Mouse (Mus musculus) left cerebral cortex, adult 8-10 months (tissue): ENCODE measurements at regions not wholly inside any gene's neighbourhood (a gene's known extent, or its start where the extent isn't known, plus 50 kb on each side); places are given as distances from the start of the nearest gene placed in this dataset.
A peak's percentile ranks its signal among the peaks of the same experiment; 100 is the strongest.

Source experiments
- DNase-seq, 2 experiments: peaks; one replicate each; pipeline ENCODE4 v3.0.0; 2022; ENCODE audit warnings: low spot score in 2 of 2

DNA sequence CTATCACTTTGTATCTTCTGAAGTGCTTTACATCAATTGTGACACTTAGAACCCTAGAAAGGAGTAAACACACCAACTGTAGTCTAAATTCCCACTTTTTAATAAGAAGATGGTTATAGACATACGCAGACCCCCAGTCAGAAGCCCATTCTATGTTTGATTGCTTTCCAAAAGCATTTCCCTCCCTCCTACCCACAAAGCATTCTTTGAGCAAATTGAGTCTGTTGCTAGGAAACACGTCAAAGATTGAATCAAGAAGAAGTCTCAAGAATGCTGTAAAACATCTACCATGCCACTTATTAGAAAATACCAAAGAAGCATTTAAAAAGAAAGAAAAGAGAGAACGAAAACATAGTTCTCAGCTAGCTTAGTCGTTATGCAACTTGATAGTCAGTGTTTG, 352.3 kb upstream of the Lrp1b start:
- no peak for DNase-seq

DNA sequence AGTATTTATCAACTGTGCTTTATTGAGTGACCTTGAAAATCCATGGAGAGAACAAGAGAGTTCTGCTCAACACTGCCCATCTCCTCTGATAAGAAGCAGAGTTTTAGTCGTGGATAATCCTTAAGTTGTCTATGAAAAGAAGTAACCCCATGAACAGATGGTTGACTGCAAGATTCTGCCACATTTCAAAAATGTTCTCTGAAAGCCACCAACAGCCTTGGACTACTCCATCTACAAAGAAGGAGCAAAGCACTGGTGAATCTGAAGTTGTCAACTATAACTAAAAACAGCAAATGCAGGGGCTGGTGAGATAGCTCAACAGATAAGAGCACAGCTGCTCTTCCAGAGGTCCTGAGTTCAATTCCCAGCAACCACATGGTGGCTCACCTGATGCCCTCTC, 337.6 kb upstream of the Lrp1b start:
- peak in 1 of 2 experiments; percentile 18 for DNase-seq

DNA sequence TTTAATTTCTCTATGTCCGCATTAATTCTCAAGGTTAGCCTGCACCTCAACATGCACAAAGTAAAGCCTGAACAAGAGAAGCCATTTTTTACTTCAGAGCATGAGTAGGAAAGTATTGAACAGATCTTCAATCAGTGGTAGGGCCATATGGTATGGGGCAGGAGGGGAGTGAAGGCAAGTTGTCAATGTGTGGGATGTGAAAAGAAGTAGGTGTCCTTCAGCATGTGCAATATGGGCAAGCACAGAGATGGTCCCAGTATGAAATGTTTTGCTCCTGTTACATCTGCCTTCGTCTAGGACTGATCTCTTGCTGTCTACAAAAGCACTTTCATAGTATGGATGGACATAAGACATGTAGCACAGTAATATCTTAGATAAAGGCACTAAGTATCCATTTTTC, 315.3 kb upstream of the Lrp1b start:
- DNase-seq: peak in 1 of 2 experiments; percentile 46
